Mouse (Mus musculus) CH12.LX (cell line): ENCODE data around the gene Wdcp. TPM values are rescaled to one million over a fixed set of nuclear protein-coding genes. Genes with fewer than 3 reads are reported as not detected.
"Not testable (repeated sequence)": the region's sequence is repeated elsewhere in the genome, so short reads cannot be mapped to it uniquely, and the experiment has no call there.

Source experiments
- DNase-seq: peaks from one replicate; pipeline ENCODE4 v3.0.0-alpha.2; 2013; ENCODE audit errors: extremely low read depth
- H3K27ac ChIP-seq: 2 replicates; pipeline ENCODE4 v1.5.1; 2012; ENCODE audit warnings: low read depth, mild to moderate bottlenecking, control low read depth, moderate library complexity; ENCODE audit not compliant: insufficient read depth
- H3K27me3 ChIP-seq: replicated peaks from 2 replicates; pipeline ENCODE3; 2012; ENCODE audit warnings: inconsistent platforms
- H3K36me3 ChIP-seq, 2 experiments: replicated peaks in 1 of 2; 2 replicates each; pipeline versions ENCODE3 to v1.6.1; 2012; ENCODE audit warnings: inconsistent platforms in 1 of 2, low read length in 1 of 2, mild to moderate bottlenecking in 1 of 2, mixed read lengths in 1 of 2, moderate library complexity in 1 of 2; ENCODE audit not compliant: control insufficient read depth in 1 of 2, insufficient read depth in 1 of 2
- H3K4me1 ChIP-seq, 2 experiments: 2 replicates each; pipeline ENCODE4 v1.6.1; 2012; ENCODE audit warnings: inconsistent platforms in 1 of 2, moderate library complexity in 1 of 2; ENCODE audit not compliant: insufficient read depth in 2 of 2, control insufficient read depth in 1 of 2
- H3K4me2 ChIP-seq: 2 replicates; pipeline ENCODE4 v1.6.1; 2012; ENCODE audit warnings: low read depth, mild to moderate bottlenecking, control low read depth; ENCODE audit not compliant: poor library complexity, insufficient read depth, severe bottlenecking
- H3K4me3 ChIP-seq, 3 experiments: fragments of 150-350 bp in 1 of 3; sonication (generic) in 1 of 3; replicated peaks in 1 of 3; 2 replicates each; pipeline versions ENCODE3 to v1.5.1; 2011 to 2012; ENCODE audit warnings: low read depth in 2 of 3, low read length in 2 of 3, mild to moderate bottlenecking in 2 of 3, moderate library complexity in 2 of 3, control low read depth in 1 of 3, improper control_type of control experiment in 1 of 3, inconsistent platforms in 1 of 3, mixed read lengths in 1 of 3; ENCODE audit not compliant: poor library complexity in 1 of 3
- H3K79me2 ChIP-seq: replicated peaks from 2 replicates; pipeline ENCODE4 v1.6.1; 2012; ENCODE audit warnings: mild to moderate bottlenecking, moderate library complexity; ENCODE audit not compliant: control insufficient read depth, poor library complexity, insufficient read depth, severe bottlenecking; ENCODE audit errors: extremely low read depth
- H3K9ac ChIP-seq: 2 replicates; pipeline ENCODE4 v1.6.1; 2012; ENCODE audit warnings: low read depth, mild to moderate bottlenecking, control low read depth, moderate library complexity; ENCODE audit not compliant: insufficient read depth
- H3K9me3 ChIP-seq: replicated peaks from 2 replicates; pipeline ENCODE3; 2012; ENCODE audit warnings: low read length, inconsistent platforms, mixed read lengths
- CHD1 ChIP-seq: IDR thresholded peaks from 2 replicates; pipeline ENCODE4 v1.6.1; 2012; ENCODE audit warnings: low read depth, low read length, improper control_type of control experiment, inconsistent platforms
- CHD2 ChIP-seq: IDR thresholded peaks from 2 replicates; pipeline ENCODE4 v1.6.1; 2011; ENCODE audit warnings: low read length, improper control_type of control experiment
- CTCF ChIP-seq, 2 experiments: IDR thresholded peaks in 1 of 2; conservative IDR thresholded peaks in 1 of 2; 2 replicates each; pipeline ENCODE4 v1.5.1; 2011 to 2012; ENCODE audit warnings: low read depth in 2 of 2, low read length in 2 of 2, improper control_type of control experiment in 1 of 2, inconsistent platforms in 1 of 2, mild to moderate bottlenecking in 1 of 2, moderate library complexity in 1 of 2
- E2F4 ChIP-seq: IDR thresholded peaks from 2 replicates; pipeline ENCODE4 v1.6.1; 2011; ENCODE audit warnings: low read depth, low read length, improper control_type of control experiment; ENCODE audit not compliant: insufficient replicate concordance
- ELF1 ChIP-seq: IDR thresholded peaks from 2 replicates; pipeline ENCODE4 v1.6.1; 2014; ENCODE audit warnings: low read depth, mild to moderate bottlenecking, inconsistent platforms, low read length, improper control_type of control experiment
- EP300 ChIP-seq: IDR thresholded peaks from 2 replicates; pipeline ENCODE4 v1.6.1; 2011; ENCODE audit warnings: low read length, improper control_type of control experiment
- HCFC1 ChIP-seq: IDR thresholded peaks from 2 replicates; pipeline ENCODE4 v1.6.1; 2012; ENCODE audit warnings: low read depth, mild to moderate bottlenecking, inconsistent platforms, low read length, improper control_type of control experiment
- IRF4 ChIP-seq: IDR thresholded peaks from 2 replicates; pipeline ENCODE4 v1.6.1; 2014; ENCODE audit warnings: low read depth, mild to moderate bottlenecking, inconsistent platforms, low read length, improper control_type of control experiment
- JUN ChIP-seq: IDR thresholded peaks from 2 replicates; pipeline ENCODE4 v1.6.1; 2011; ENCODE audit warnings: low read depth, mild to moderate bottlenecking, low read length, improper control_type of control experiment, moderate library complexity; ENCODE audit not compliant: insufficient read depth
- KAT2A ChIP-seq: IDR thresholded peaks from 2 replicates; pipeline ENCODE4 v1.6.1; 2012; ENCODE audit warnings: low read length, improper control_type of control experiment, inconsistent platforms; ENCODE audit not compliant: insufficient replicate concordance
- MAFK ChIP-seq: IDR thresholded peaks from 2 replicates; pipeline ENCODE4 v1.6.1; 2011; ENCODE audit warnings: low read length, improper control_type of control experiment; ENCODE audit not compliant: insufficient replicate concordance
- MAX ChIP-seq: IDR thresholded peaks from 2 replicates; pipeline ENCODE4 v1.6.1; 2011; ENCODE audit warnings: low read length, improper control_type of control experiment
- MAZ ChIP-seq: IDR thresholded peaks from 2 replicates; pipeline ENCODE4 v1.6.1; 2012; ENCODE audit warnings: low read depth, mild to moderate bottlenecking, inconsistent platforms, low read length, improper control_type of control experiment, moderate library complexity
- MEF2A ChIP-seq: IDR thresholded peaks from 2 replicates; pipeline ENCODE4 v1.6.1; 2014; ENCODE audit warnings: low read depth, mild to moderate bottlenecking, inconsistent platforms, low read length, improper control_type of control experiment, borderline replicate concordance
- MXI1 ChIP-seq: IDR thresholded peaks from 2 replicates; pipeline ENCODE4 v1.6.1; 2011; ENCODE audit warnings: mild to moderate bottlenecking, low read depth, low read length, improper control_type of control experiment
- MYC ChIP-seq: IDR thresholded peaks from 2 replicates; pipeline ENCODE4 v1.6.1; 2011; ENCODE audit warnings: low read depth, mild to moderate bottlenecking, improper control_type of control experiment, low read length
- NELFE ChIP-seq: IDR thresholded peaks from 2 replicates; pipeline ENCODE4 v1.6.1; 2011; ENCODE audit warnings: low read depth, low read length, improper control_type of control experiment
- NRF1 ChIP-seq: IDR thresholded peaks from 2 replicates; pipeline ENCODE4 v1.6.1; 2014; ENCODE audit warnings: low read depth, mild to moderate bottlenecking, inconsistent platforms, low read length, improper control_type of control experiment, moderate library complexity
- POLR2AphosphoS2 ChIP-seq: IDR thresholded peaks from 2 replicates; pipeline ENCODE4 v1.6.1; 2011; ENCODE audit warnings: low read depth, low read length, improper control_type of control experiment
- RCOR1 ChIP-seq: conservative IDR thresholded peaks from 2 replicates; pipeline ENCODE4 v1.6.1; 2012; ENCODE audit warnings: low read depth, mild to moderate bottlenecking, inconsistent platforms, low read length, improper control_type of control experiment
- SIN3A ChIP-seq: IDR thresholded peaks from 2 replicates; pipeline ENCODE4 v1.6.1; 2012; ENCODE audit warnings: low read length, improper control_type of control experiment, inconsistent platforms
- TBP ChIP-seq: conservative IDR thresholded peaks from 2 replicates; pipeline ENCODE4 v1.6.1; 2011; ENCODE audit warnings: low read depth, low read length, improper control_type of control experiment
- TCF12 ChIP-seq: IDR thresholded peaks from 2 replicates; pipeline ENCODE4 v1.6.1; 2014; ENCODE audit warnings: low read depth, mild to moderate bottlenecking, inconsistent platforms, low read length, improper control_type of control experiment
- USF1 ChIP-seq: IDR thresholded peaks from 2 replicates; pipeline ENCODE4 v1.6.1; 2014; ENCODE audit warnings: low read depth, mild to moderate bottlenecking, inconsistent platforms, low read length, improper control_type of control experiment
- USF2 ChIP-seq: conservative IDR thresholded peaks from 2 replicates; pipeline ENCODE4 v1.6.1; 2011; ENCODE audit warnings: low read depth, low read length, improper control_type of control experiment
- ZC3H11A ChIP-seq: IDR thresholded peaks from 2 replicates; pipeline ENCODE4 v1.6.1; 2012; ENCODE audit warnings: low read depth, mild to moderate bottlenecking, inconsistent platforms, low read length, improper control_type of control experiment
- ZKSCAN1 ChIP-seq: IDR thresholded peaks from 2 replicates; pipeline ENCODE4 v1.6.1; 2012; ENCODE audit warnings: low read depth, inconsistent platforms, low read length, improper control_type of control experiment, borderline replicate concordance
- ZMIZ1 ChIP-seq: IDR thresholded peaks from 2 replicates; pipeline ENCODE4 v1.6.1; 2012; ENCODE audit warnings: low read depth, mild to moderate bottlenecking, inconsistent platforms, low read length, improper control_type of control experiment
- ZNF384 ChIP-seq: IDR thresholded peaks from 2 replicates; pipeline ENCODE4 v1.6.1; 2012; ENCODE audit warnings: low read depth, low read length, improper control_type of control experiment, inconsistent platforms
- dilution Hi-C: fragments of 300-500 bp; cut with MboI; formaldehyde crosslinking; loops from 2 replicates; pipeline ENCODE4 v1.14.3; 2020; ENCODE audit warnings: low sequenced_read_pairs; ENCODE audit not compliant: extremely low pct_unique_long_range_greater_than_20kb, extremely low pct_ligation_motif_present
- in situ Hi-C: fragments of 300-500 bp; cut with MboI; formaldehyde crosslinking; loops from 3 replicates; pipeline ENCODE4 v1.14.3; 2019; ENCODE audit warnings: low sequenced_read_pairs, low pct_ligation_motif_present, low pct_unique_long_range_greater_than_20kb, mixed read lengths
- polyA plus RNA-seq: library from polyadenylated mRNA; unstranded; fragments of >175 nt; gene quantifications from 2 replicates; pipeline ENCODE4 v1.2.1, GENCODE M21; 2012; ENCODE audit warnings: low read depth; ENCODE audit not compliant: insufficient read length
- total RNA-seq, 2 experiments: library from RNA; depleted of rRNA; stranded (reverse); fragments of 300-350 nt in 1 of 2; fragments of >200 nt in 1 of 2; gene quantifications; 2 replicates each; pipeline ENCODE4 v1.2.3; 2012 to 2014

Wdcp gene
- total and polyA plus RNA-seq, 3 experiments, result 8.9 to 31.3 (median 18.9) TPM

- H3K27ac ChIP-seq, DNase-seq, H3K79me2 ChIP-seq, H3K9me3 ChIP-seq, H3K4me1 ChIP-seq, H3K36me3 ChIP-seq, H3K27me3 ChIP-seq, H3K9ac ChIP-seq, H3K4me2 ChIP-seq, H3K4me3 ChIP-seq, dilution Hi-C loops, in situ Hi-C loops: not testable (repeated sequence)
Measured at GRCm38 (mm10) chr12:4797471-4797870, 45.6 kb upstream of the Wdcp start.

- Histone ChIP-seq H3K36me3 (no peaks in the 10 kb centered on the region), H3K4me1 (no peaks in the 10 kb centered on the region), H3K4me3 (no peak overlapping the region)
Measured at GRCm38 (mm10) chr12:4811036-4811435, 32.1 kb upstream of the Wdcp start.

GRCm38 (mm10) chr12:4811705-4812104 lies 31.4 kb upstream of the Wdcp start:
- peaks cover 0 to 4% of the 10 kb centered on the region in 2 experiments; a peak in 1 of 4 replicates for H3K4me1 ChIP-seq
- no peaks in the 10 kb centered on the region for H3K36me3 ChIP-seq
- H3K4me2 ChIP-seq, result no peak overlapping the region
- peaks cover 2% of the 10 kb centered on the region for H3K27me3 ChIP-seq
- H3K9me3 ChIP-seq, result no peaks in the 10 kb centered on the region
- no peak overlapping the region for H3K9ac ChIP-seq
- H3K79me2 ChIP-seq, result no peaks in the 10 kb centered on the region
- no peak overlapping the region for H3K4me3 ChIP-seq
- dilution Hi-C loops, result no loop called here
- TF ChIP-seq POLR2AphosphoS2 (no peak), USF2 (no peak), CHD2 (no peak), CHD1 (no peak), JUN (no peak), MXI1 (no peak), MAZ (no peak), CTCF (conservative IDR thresholded peaks at IDR 0.05 in 1 of 2, IDR thresholded peaks at IDR 0.05 in 1 of 2; ENCODE audit: low read depth in 2 of 2, low read length in 2 of 2) (no peak), KAT2A (no peak), HCFC1 (no peak), EP300 (no peak), IRF4 (no peak), NRF1 (no peak), ZC3H11A (no peak), RCOR1 (no peak), USF1 (no peak), ZMIZ1 (no peak)
- TF ChIP-seq, all 38 proteins: peak for 0
- no peak overlapping the region for H3K27ac ChIP-seq
- DNase-seq, result no peak
- in situ Hi-C loops, result no loop called here

More at GRCm38 (mm10) chr12:4811036-4811435, 32.1 kb upstream of the Wdcp start:
- H3K27ac ChIP-seq, result no peak overlapping the region
- no peaks in the 10 kb centered on the region for H3K79me2 ChIP-seq
- TF ChIP-seq ZMIZ1 (no peak), NRF1 (no peak), TBP (no peak), ZC3H11A (no peak), ZNF384 (no peak), POLR2AphosphoS2 (no peak), MYC (no peak), ELF1 (no peak), NELFE (no peak), KAT2A (no peak), IRF4 (no peak), ZKSCAN1 (no peak), E2F4 (no peak), SIN3A (no peak), TCF12 (no peak), MEF2A (no peak), MAFK (no peak), MAX (no peak)
- TF ChIP-seq, all 38 proteins: peak for 0
- H3K9ac ChIP-seq, result no peak overlapping the region
- no peak for DNase-seq
- H3K27me3 ChIP-seq, result peaks cover 2% of the 10 kb centered on the region
- H3K9me3 ChIP-seq, result no peaks in the 10 kb centered on the region
- H3K4me2 ChIP-seq, result no peak overlapping the region
- in situ Hi-C loops, result no loop called here
- dilution Hi-C loops, result no loop called here
